Mouse (Mus musculus) urinary bladder, postnatal 10 days (tissue): ENCODE measurements around the gene Rsbn1l.

ENCODE experiments used
- DNase-seq: peaks from one replicate; pipeline ENCODE4 v3.0.0; 2022; ENCODE audit warnings: low spot score

Rsbn1l gene

GRCm38 (mm10) chr5:20897446-20898167 is 58.6 kb downstream of the Rsbn1l start:
- DNase-seq = no peak

- DNase-seq = no peak
Observed at GRCm38 (mm10) chr5:20884036-20884620, 72.1 kb downstream of the Rsbn1l start.

- peak; percentile 90 for DNase-seq
Observed at GRCm38 (mm10) chr5:20881915-20882800, 74.0 kb downstream of the Rsbn1l start, which contains the start of the genes Phtf2 and Tmem60. Gene Phtf2 (minus strand): TSS chr5:20882124. Gene Tmem60 (plus strand): TSS chr5:20882191.

GRCm38 (mm10) chr5:20880797-20881775 is 75.1 kb downstream of the Rsbn1l start:
- DNase-seq = peak; percentile 18

- DNase-seq = no peak
Observed at GRCm38 (mm10) chr5:20880386-20880785, 75.8 kb downstream of the Rsbn1l start.

GRCm38 (mm10) chr5:20876934-20877426 is 79.2 kb downstream of the Rsbn1l start:
- no peak for DNase-seq

GRCm38 (mm10) chr5:20873146-20873545 is 83.1 kb downstream of the Rsbn1l start:
- no peak for DNase-seq

GRCm38 (mm10) chr5:20865193-20865755 is 90.9 kb downstream of the Rsbn1l start:
- no peak for DNase-seq

GRCm38 (mm10) chr5:20864216-20864969 is 91.8 kb downstream of the Rsbn1l start:
- no peak for DNase-seq

GRCm38 (mm10) chr5:20861901-20862300 is 94.3 kb downstream of the Rsbn1l start:
- no peak for DNase-seq

GRCm38 (mm10) chr5:20860565-20860964 is 95.6 kb downstream of the Rsbn1l start:
- DNase-seq = no peak

GRCm38 (mm10) chr5:20858404-20858803 is 97.8 kb downstream of the Rsbn1l start:
- DNase-seq = no peak

- no peak for DNase-seq
Observed at GRCm38 (mm10) chr5:20855066-20855465, 101.1 kb downstream of the Rsbn1l start.

- DNase-seq = no peak
Observed at GRCm38 (mm10) chr5:20847010-20847409, 109.2 kb downstream of the Rsbn1l start.

- DNase-seq = no peak
Observed at GRCm38 (mm10) chr5:20843816-20844215, 112.4 kb downstream of the Rsbn1l start.

- no peak for DNase-seq
Observed at GRCm38 (mm10) chr5:20843405-20843804, 112.8 kb downstream of the Rsbn1l start.
